Mouse (Mus musculus) telencephalon, adult 2 months (tissue): ENCODE results near the gene Hhipl2.
"Not testable (repeated sequence)": the region's sequence is repeated elsewhere in the genome, so short reads cannot be mapped to it uniquely, and the experiment has no call there.

ENCODE experiments used
- DNase-seq: peaks from one replicate; pipeline ENCODE4 v3.0.0-alpha.2; 2011; ENCODE audit warnings: low read depth, low spot score

The Hhipl2 gene

GRCm38 (mm10) chr1:183417873-183418272, at the start of gene Hhipl2:
Hhipl2 (plus strand) TSS chr1:183418215.
- DNase-seq, result no peak

- DNase-seq, result no peak
Observed at GRCm38 (mm10) chr1:183368601-183369400, 49.2 kb upstream of the Hhipl2 start.

- peak; percentile 99 for DNase-seq
Observed at GRCm38 (mm10) chr1:183369427-183370014, 48.5 kb upstream of the Hhipl2 start, which contains the start of gene Mia3. Mia3 (minus strand) TSS chr1:183369553.

- DNase-seq, result no peak
Observed at GRCm38 (mm10) chr1:183374728-183375127, 43.3 kb upstream of the Hhipl2 start.

- no peak for DNase-seq
Observed at GRCm38 (mm10) chr1:183377045-183377444, 41.0 kb upstream of the Hhipl2 start.

GRCm38 (mm10) chr1:183378321-183378941, 39.6 kb upstream of the Hhipl2 start:
- DNase-seq, result no peak

- DNase-seq, result not testable (repeated sequence)
Observed at GRCm38 (mm10) chr1:183379376-183379775, 38.6 kb upstream of the Hhipl2 start.

- DNase-seq, result no peak
Observed at GRCm38 (mm10) chr1:183381816-183382215, 36.2 kb upstream of the Hhipl2 start.

GRCm38 (mm10) chr1:183382621-183383020, 35.4 kb upstream of the Hhipl2 start:
- no peak for DNase-seq

- DNase-seq, result not testable (repeated sequence)
Observed at GRCm38 (mm10) chr1:183387421-183387820, 30.6 kb upstream of the Hhipl2 start.

GRCm38 (mm10) chr1:183388426-183389406, 29.3 kb upstream of the Hhipl2 start, which contains the start of gene Taf1a:
Taf1a (plus strand) TSS chr1:183388981.
- peak; percentile 95 for DNase-seq

GRCm38 (mm10) chr1:183403396-183403795, 14.6 kb upstream of the Hhipl2 start:
- no peak for DNase-seq

GRCm38 (mm10) chr1:183414081-183414727, 3.8 kb upstream of the Hhipl2 start:
- no peak for DNase-seq

- no peak for DNase-seq
Observed at GRCm38 (mm10) chr1:183419741-183420140, 1.7 kb downstream of the Hhipl2 start.

- DNase-seq, result no peak
Observed at GRCm38 (mm10) chr1:183420296-183420695, 2.3 kb downstream of the Hhipl2 start.

- DNase-seq, result no peak
Observed at GRCm38 (mm10) chr1:183424100-183424499, 6.1 kb downstream of the Hhipl2 start.

- DNase-seq, result no peak
Observed at GRCm38 (mm10) chr1:183434918-183435317, 16.9 kb downstream of the Hhipl2 start.

- DNase-seq, result no peak
Observed at GRCm38 (mm10) chr1:183439036-183439435, 21.0 kb downstream of the Hhipl2 start.

- peak; percentile 81 for DNase-seq
Observed at GRCm38 (mm10) chr1:183442015-183442774, 24.2 kb downstream of the Hhipl2 start.

- no peak for DNase-seq
Observed at GRCm38 (mm10) chr1:183453066-183453465, 35.1 kb downstream of the Hhipl2 start.
